Mouse (Mus musculus) liver, postnatal 0 days (tissue): ENCODE measurements around the gene Sdf4. TPM values are rescaled to one million over a fixed set of nuclear protein-coding genes. Genes with fewer than 3 reads are reported as not detected.

ENCODE experiments used
- ATAC-seq: fragments of 200-750 bp; cut with Nextera tagmentation; 2 replicates; pipeline ENCODE4 v1.8.0; 2017; ENCODE audit warnings: mild to moderate bottlenecking, moderate library complexity
- DNase-seq: peaks from one replicate; pipeline ENCODE4 v3.0.0-alpha.2; 2016
- H3K27ac ChIP-seq: fragments of 300-500 bp; sonication (generic); 2 replicates; pipeline ENCODE4 v1.5.1; 2014; ENCODE audit warnings: antibody characterized with exemption, moderate library complexity, mild to moderate bottlenecking, low read depth
- H3K27me3 ChIP-seq: fragments of 300-500 bp; sonication (generic); 2 replicates; pipeline ENCODE4 v1.6.1; 2014; ENCODE audit warnings: low read length, control low read depth, mixed read lengths; ENCODE audit not compliant: insufficient read depth
- H3K36me3 ChIP-seq: fragments of 300-500 bp; sonication (generic); replicated peaks from 2 replicates; pipeline ENCODE4 v1.6.1; 2014; ENCODE audit warnings: mild to moderate bottlenecking, control low read depth, low read length, moderate library complexity, mixed read lengths; ENCODE audit not compliant: insufficient read depth
- H3K4me1 ChIP-seq: fragments of 300-500 bp; sonication (generic); 2 replicates; pipeline ENCODE4 v1.6.1; 2014; ENCODE audit warnings: antibody characterized with exemption, mild to moderate bottlenecking, control low read depth; ENCODE audit not compliant: insufficient read depth
- H3K4me2 ChIP-seq: fragments of 300-500 bp; sonication (generic); 2 replicates; pipeline ENCODE4 v1.6.1; 2014; ENCODE audit warnings: low read depth, mild to moderate bottlenecking, low read length, moderate library complexity, mixed read lengths
- H3K4me3 ChIP-seq: fragments of 300-500 bp; sonication (generic); 2 replicates; pipeline ENCODE4 v1.5.1; 2014; ENCODE audit warnings: low read depth, low read length
- H3K9ac ChIP-seq: fragments of 300-500 bp; sonication (generic); replicated peaks from 2 replicates; pipeline ENCODE4 v1.6.1; 2014; ENCODE audit warnings: mild to moderate bottlenecking, moderate library complexity
- H3K9me3 ChIP-seq: fragments of 300-500 bp; sonication (generic); 2 replicates; pipeline ENCODE4 v1.6.1; 2016; ENCODE audit warnings: mild to moderate bottlenecking, control low read depth, low read length, mixed read lengths
- CTCF ChIP-seq: sonication (generic); IDR thresholded peaks from 2 replicates; pipeline ENCODE4 v1.5.1; 2016; ENCODE audit warnings: antibody characterized with exemption, low read depth
- EP300 ChIP-seq: IDR thresholded peaks from 2 replicates; pipeline ENCODE4 v1.6.1; 2016; ENCODE audit warnings: antibody characterized with exemption, low read depth, mild to moderate bottlenecking
- WGBS: fragments of 180-500 bp; shearing (Covaris S2); extraction: QIAGEN DNeasy Blood & Tissue Kit; methylation state at CpG from one replicate; pipeline ENCODE4 v1.1.7; 2014; ENCODE audit not compliant: insufficient replicate concordance; 5-methylcytosine and 5-hydroxymethylcytosine counted together
- polyA plus RNA-seq: library from polyadenylated mRNA; unstranded; fragments of >200 nt; fragmentation: Nextera tagmentation; extraction: Ambion mirVana; gene quantifications from 2 replicates; pipeline ENCODE4 v1.2.1, GENCODE M21; 2015

Sdf4 gene
- polyA plus RNA-seq, 1 experiment from 2014 or later = 94.2 TPM

DNA sequence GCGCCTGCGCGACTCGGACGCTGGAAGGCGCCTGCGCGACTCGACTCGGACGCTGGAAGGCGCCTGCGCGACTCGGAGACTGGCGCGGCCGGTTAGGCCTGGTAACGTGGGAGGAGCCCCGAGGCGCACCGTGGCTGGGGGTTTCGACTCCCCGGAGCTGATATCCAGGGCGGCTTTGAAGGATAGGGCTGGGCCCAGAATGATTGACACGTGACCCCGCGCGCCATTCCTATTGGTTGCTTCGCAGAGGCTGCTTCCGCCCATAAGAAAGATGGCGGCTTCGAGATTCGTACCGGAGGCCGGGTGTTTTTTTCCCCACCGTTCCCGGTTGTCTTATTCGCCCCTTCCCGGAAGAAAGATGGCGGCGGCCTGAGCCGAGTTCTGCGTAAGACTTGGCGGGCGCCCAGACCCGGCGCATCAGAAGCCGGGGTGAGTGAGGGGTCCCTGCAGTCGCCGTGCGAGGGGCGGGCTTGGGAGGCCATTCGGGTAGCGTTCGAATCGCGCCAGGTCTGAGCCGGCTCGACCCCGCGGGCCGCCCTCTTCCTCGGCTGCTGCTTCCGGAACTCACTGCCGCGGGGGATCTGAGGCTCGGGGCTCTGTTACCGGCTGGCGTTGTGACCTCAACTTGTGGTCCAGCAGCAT lies 355 bp downstream of the Sdf4 start:
- DNase-seq (peak; percentile 97), ATAC-seq (peak; percentile 79)
- no peaks in the 10 kb centered on the region for H3K9me3 ChIP-seq
- peak overlapping the region; percentile 97 for H3K9ac ChIP-seq
- peaks cover 20% of the 10 kb centered on the region for H3K36me3 ChIP-seq
- H3K4me2 ChIP-seq = peak overlapping the region; percentile 78
- H3K27me3 ChIP-seq = no peaks in the 10 kb centered on the region
- TF ChIP-seq EP300 (peak; percentile 66), CTCF (peak; percentile 14; the same call in 1 of the 2 replicates)
- 2% methylated on average over 60 of the region's 70 CpGs for WGBS
- H3K4me3 ChIP-seq = peak overlapping the region; percentile 99
- H3K4me1 ChIP-seq = peaks cover 32% of the 10 kb centered on the region
- H3K27ac ChIP-seq = peak overlapping the region; percentile 93

DNA sequence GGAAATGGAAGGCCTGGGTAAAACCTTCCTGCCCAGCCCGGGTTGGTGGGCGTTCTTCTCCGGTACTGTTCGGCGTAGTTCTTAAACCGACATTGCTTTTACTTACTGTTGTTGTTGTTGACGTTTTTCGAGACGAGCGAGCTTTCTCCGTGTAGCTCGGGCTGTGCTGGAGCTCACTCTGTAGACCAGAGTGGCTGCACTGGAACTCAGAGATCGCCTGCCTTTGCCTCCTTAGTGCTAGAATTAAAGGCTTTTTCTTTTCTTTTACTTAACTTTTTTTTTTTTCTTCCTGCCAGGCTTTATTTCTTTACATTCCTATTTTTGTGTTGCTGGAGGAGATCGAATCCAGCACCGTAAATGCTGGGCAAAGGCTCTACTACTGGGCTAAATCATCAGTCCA lies 934 bp downstream of the Sdf4 start:
- DNase-seq (no peak), ATAC-seq (no peak)
- H3K27me3 ChIP-seq = no peaks in the 10 kb centered on the region
- H3K36me3 ChIP-seq = peaks cover 21% of the 10 kb centered on the region
- H3K9me3 ChIP-seq = no peaks in the 10 kb centered on the region
- peak overlapping the region; percentile 97 for H3K9ac ChIP-seq
- H3K4me3 ChIP-seq = peak overlapping the region; percentile 99
- TF ChIP-seq EP300 = no peak
- TF ChIP-seq CTCF = no peak
- peaks cover 31% of the 10 kb centered on the region for H3K4me1 ChIP-seq
- H3K4me2 ChIP-seq = peak overlapping the region; percentile 78
- H3K27ac ChIP-seq = peak overlapping the region; percentile 93
- 5% methylated on average over 15 of the region's 15 CpGs for WGBS

DNA sequence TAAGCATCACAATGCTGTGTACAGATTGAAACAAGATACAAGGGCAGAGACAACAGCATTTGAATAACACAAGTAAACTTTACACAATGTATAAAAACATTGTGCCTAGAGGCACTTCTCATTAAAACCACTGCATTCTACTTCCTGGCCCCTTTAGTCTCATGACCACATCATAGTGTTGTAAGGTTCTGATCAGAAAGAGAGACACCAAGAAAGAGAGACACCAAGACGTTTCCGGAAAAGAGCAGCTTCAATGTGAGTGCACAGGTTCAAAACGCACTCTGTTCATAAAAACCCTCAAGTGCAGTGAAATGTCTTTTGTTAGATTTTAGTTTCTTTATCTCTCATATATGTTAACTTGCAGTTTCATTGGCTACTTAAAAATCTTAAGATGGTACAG lies 11.4 kb downstream of the Sdf4 start:
- 88% methylated on average over 3 of the region's 3 CpGs for WGBS
- Histone ChIP-seq H3K4me1 (no peaks in the 10 kb centered on the region), H3K4me3 (no peak overlapping the region), H3K9me3 (no peaks in the 10 kb centered on the region), H3K4me2 (no peak overlapping the region), H3K36me3 (peaks cover 82% of the 10 kb centered on the region), H3K27me3 (no peaks in the 10 kb centered on the region), H3K27ac (no peak overlapping the region), H3K9ac (no peak overlapping the region)
- ATAC-seq (no peak), DNase-seq (no peak)
- TF ChIP-seq CTCF (no peak), EP300 (no peak)

DNA sequence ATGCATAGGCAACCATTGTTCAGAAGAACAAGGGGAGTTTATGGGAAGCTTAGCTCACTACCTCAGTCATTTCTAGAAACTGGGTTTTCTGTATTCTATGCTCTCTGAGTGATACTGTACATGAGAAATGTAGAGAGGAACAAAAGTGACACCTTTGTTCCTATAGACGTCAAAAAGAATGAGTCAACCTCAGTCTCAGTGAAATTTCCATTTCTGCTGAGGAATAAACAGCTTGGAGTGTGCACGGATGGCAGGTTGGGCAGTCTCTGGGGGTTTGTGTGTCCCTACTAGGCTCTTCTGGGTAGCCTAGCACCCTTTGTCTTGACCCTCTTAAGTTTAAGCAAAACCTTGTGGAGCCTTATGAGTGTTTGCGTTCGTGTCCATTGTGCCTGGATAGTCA lies 15.7 kb downstream of the Sdf4 start:
- no peaks in the 10 kb centered on the region for H3K4me1 ChIP-seq
- no peak for ATAC-seq

DNA sequence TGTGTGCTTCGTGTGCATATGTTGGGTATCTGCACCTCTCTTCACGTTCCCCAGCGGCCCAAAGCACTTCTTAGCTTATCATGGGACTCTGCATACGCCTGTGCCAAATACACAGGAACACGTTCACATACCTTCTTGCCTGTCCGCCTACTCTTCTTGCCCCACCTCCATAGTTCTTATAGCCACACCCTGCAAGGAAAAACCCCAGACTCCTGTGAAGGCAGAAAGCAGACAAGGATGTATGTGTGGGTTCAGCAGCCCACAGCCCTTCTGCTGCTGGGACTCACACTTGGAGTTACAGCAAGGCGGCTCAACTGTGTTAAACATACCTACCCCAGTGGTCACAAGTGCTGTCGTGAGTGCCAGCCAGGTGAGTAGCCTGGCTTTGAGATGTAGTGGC lies 21.0 kb downstream of the Sdf4 start, which contains the start of gene Tnfrsf4:
Gene Tnfrsf4, plus strand, starts transcription at position 207 of the 400 bp plus-strand sequence.
- Histone ChIP-seq H3K27me3 (no peaks in the 10 kb centered on the region), H3K9ac (no peak within 1 kb of the TSS), H3K36me3 (peaks cover 46% of the 10 kb centered on the region), H3K9me3 (no peaks in the 10 kb centered on the region), H3K4me2 (no peak within 1 kb of the TSS), H3K4me1 (no peaks in the 10 kb centered on the region), H3K4me3 (no peak within 1 kb of the TSS), H3K27ac (no peak within 1 kb of the TSS)
- ATAC-seq (no peak), DNase-seq (no peak)
- TF ChIP-seq CTCF (no peak), EP300 (no peak)
- 79% methylated on average over 8 of the region's 8 CpGs for WGBS

More for the DNA sequence above, 15.7 kb downstream of the Sdf4 start:
- TF ChIP-seq EP300 (no peak), CTCF (no peak)
- Histone ChIP-seq H3K4me3 (no peak overlapping the region), H3K27ac (no peak overlapping the region), H3K4me2 (no peak overlapping the region), H3K27me3 (no peaks in the 10 kb centered on the region), H3K9ac (no peak overlapping the region), H3K36me3 (peaks cover 85% of the 10 kb centered on the region), H3K9me3 (no peaks in the 10 kb centered on the region)
- DNase-seq = no peak
- 89% methylated on average over 4 of the region's 4 CpGs for WGBS

DNA sequence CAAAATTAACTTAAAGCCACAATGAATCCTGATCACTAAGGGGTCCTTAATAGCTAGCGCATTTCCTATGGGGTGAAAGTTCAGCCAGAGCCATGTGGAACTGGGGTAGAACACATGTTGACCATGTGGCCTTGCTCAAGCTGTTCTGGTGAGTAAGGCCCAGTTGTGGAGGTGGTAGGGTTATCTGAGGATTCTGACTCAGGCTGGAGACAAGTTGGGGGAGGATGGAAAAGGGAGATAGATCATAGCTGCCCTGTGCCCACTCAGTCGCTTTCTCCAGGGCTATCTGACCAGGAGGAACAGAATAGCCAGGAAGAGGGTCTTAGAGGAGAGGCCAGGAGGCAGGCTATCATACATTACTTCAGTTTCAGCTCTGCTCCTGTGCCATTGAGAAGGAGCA lies 21.8 kb downstream of the Sdf4 start:
- no peak for DNase-seq
- Histone ChIP-seq H3K36me3 (peaks cover 38% of the 10 kb centered on the region), H3K4me1 (no peaks in the 10 kb centered on the region), H3K4me2 (no peak overlapping the region), H3K27ac (no peak overlapping the region), H3K4me3 (no peak overlapping the region), H3K9ac (no peak overlapping the region), H3K27me3 (no peaks in the 10 kb centered on the region), H3K9me3 (no peaks in the 10 kb centered on the region)
- TF ChIP-seq EP300 (no peak), CTCF (no peak)
- peak; percentile 33; the same call in 1 of the 2 replicates for ATAC-seq
- 71% methylated on average over 2 of the region's 2 CpGs for whole genome bisulfite sequencing
